Mouse (Mus musculus) stomach, embryonic 15.5 days (tissue): ENCODE results near the gene Setd3. TPM values are rescaled to one million over a fixed set of nuclear protein-coding genes. Genes with fewer than 3 reads are reported as not detected.
"Not testable (repeated sequence)": the region's sequence is repeated elsewhere in the genome, so short reads cannot be mapped to it uniquely, and the experiment has no call there.

Source experiments
- ATAC-seq: fragments of 200-750 bp; cut with Nextera tagmentation; 2 replicates; pipeline ENCODE4 v1.8.0; 2017; ENCODE audit warnings: low read depth, moderate number of reproducible peaks, moderate TSS enrichment; ENCODE audit not compliant: insufficient read depth, low FRiP score
- H3K27ac ChIP-seq: fragments of 300-500 bp; sonication (generic); 2 replicates; pipeline ENCODE4 v1.5.1; 2015; ENCODE audit warnings: mild to moderate bottlenecking, inconsistent platforms
- H3K27me3 ChIP-seq: fragments of 300-500 bp; sonication (generic); replicated peaks from 2 replicates; pipeline ENCODE4 v1.6.1; 2015; ENCODE audit warnings: inconsistent platforms
- H3K36me3 ChIP-seq: fragments of 300-500 bp; sonication (generic); 2 replicates; pipeline ENCODE4 v1.6.1; 2015; ENCODE audit warnings: inconsistent platforms
- H3K4me1 ChIP-seq: fragments of 300-500 bp; sonication (generic); 2 replicates; pipeline ENCODE4 v1.6.1; 2015; ENCODE audit warnings: inconsistent platforms
- H3K4me2 ChIP-seq: fragments of 300-500 bp; sonication (generic); 2 replicates; pipeline ENCODE4 v1.6.1; 2015; ENCODE audit warnings: mild to moderate bottlenecking, inconsistent platforms
- H3K4me3 ChIP-seq: fragments of 300-500 bp; sonication (generic); replicated peaks from 2 replicates; pipeline ENCODE4 v1.5.1; 2015; ENCODE audit warnings: inconsistent platforms
- H3K9ac ChIP-seq: fragments of 300-500 bp; sonication (generic); 2 replicates; pipeline ENCODE4 v1.6.1; 2015; ENCODE audit warnings: inconsistent platforms
- H3K9me3 ChIP-seq: fragments of 300-500 bp; sonication (generic); 2 replicates; pipeline ENCODE4 v1.6.1; 2016; ENCODE audit warnings: inconsistent platforms
- WGBS: fragments of 180-500 bp; shearing (Covaris S2); methylation state at CpG from one replicate; pipeline ENCODE4 v1.1.7; 2015; 5-methylcytosine and 5-hydroxymethylcytosine counted together
- polyA plus RNA-seq: library from polyadenylated mRNA; unstranded; fragments of >200 nt; fragmentation: Nextera tagmentation; extraction: Ambion mirVana; gene quantifications from 2 replicates; pipeline ENCODE4 v1.2.1, GENCODE M21; 2015

The Setd3 gene
- polyA plus RNA-seq, 1 experiment from 2014 or later, result 87.1 TPM

DNA sequence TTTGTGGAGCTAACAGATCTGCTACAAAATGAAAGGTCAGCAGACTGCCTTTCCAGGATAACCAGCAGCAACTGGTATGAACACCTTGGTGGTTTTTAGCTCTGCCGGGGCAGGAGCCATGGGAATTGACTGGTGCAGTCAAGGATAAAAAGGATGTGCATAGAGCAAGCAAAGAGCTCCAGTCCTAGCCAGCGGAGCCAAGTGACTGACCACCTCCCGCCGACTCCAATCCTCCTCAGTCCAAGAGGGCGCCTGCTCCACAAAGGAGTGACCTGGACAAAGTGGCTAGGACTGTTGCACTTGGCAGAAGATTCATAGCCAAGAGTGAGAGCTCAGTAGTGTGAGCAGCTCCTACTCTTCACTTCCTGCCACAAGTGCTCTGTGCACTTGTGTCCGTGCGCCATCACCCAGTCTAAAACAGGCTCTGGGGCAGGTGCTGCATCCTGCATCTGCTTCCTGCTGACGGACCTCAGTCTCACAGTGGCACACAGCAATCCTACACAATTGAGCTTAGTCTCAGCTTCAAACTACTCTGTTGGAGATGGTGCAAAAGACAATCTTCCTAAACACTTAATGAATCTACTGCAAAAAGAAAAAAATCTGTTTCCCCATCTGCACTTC is 46.6 kb downstream of the Setd3 start:
- Histone ChIP-seq H3K9me3 (no peaks in the 10 kb centered on the region), H3K4me1 (no peaks in the 10 kb centered on the region), H3K36me3 (peaks cover 27% of the 10 kb centered on the region), H3K4me2 (no peak overlapping the region), H3K4me3 (no peak overlapping the region), H3K27ac (no peak overlapping the region), H3K9ac (no peak overlapping the region), H3K27me3 (no peaks in the 10 kb centered on the region)
- ATAC-seq, result no peak
- 89% methylated on average over 8 of the region's 8 CpGs for WGBS

DNA sequence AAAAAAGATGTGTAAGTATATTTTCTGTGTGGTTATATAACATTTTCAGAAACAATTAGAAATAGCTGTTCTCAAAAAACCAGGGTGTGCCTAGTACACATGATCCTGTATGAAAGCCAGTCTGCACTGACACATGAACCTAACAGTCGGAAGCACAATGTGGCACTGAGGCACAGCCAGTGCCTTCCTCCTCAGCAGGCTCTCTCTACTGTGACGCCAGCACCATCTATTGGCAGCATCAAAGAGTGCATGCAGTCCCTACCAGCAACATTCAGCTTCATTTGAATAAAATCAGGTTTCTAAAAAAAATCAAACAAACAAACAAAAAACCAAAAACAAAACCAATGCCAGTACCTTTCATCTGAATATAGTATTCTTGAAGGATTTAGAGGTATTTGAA is 57.8 kb downstream of the Setd3 start:
- no peaks in the 10 kb centered on the region for H3K9me3 ChIP-seq
- H3K36me3 ChIP-seq, result peaks cover 4% of the 10 kb centered on the region; the same call in 1 of the 2 replicates
- H3K4me3 ChIP-seq, result no peak overlapping the region
- H3K4me2 ChIP-seq, result no peak overlapping the region
- WGBS, result 15% methylated on average over 2 of the region's 2 CpGs
- ATAC-seq, result no peak
- no peak overlapping the region for H3K27ac ChIP-seq
- H3K27me3 ChIP-seq, result no peaks in the 10 kb centered on the region
- H3K4me1 ChIP-seq, result no peaks in the 10 kb centered on the region
- H3K9ac ChIP-seq, result no peak overlapping the region

DNA sequence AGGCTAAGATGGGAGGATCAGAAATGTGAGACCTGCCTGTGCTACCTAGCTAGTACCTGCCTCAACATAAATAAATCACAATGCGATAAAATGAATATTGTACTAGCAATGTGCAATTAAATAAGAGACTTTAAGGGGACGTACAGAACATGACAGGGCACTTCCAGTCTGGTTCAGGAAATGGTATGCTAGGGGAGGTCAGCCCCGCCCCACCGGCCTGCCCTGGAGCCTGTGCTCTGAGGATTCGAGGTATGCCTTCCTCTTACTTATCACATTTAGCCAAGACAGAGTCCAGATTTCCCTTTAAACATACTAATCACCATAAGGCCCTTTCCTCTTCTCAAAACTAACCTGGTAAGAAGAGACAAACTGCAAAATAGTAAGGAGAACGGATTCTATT is 58.7 kb downstream of the Setd3 start:
- H3K4me2 ChIP-seq, result no peak overlapping the region
- no peaks in the 10 kb centered on the region for H3K27me3 ChIP-seq
- H3K9me3 ChIP-seq, result no peaks in the 10 kb centered on the region
- no peaks in the 10 kb centered on the region for H3K4me1 ChIP-seq
- ATAC-seq, result no peak
- H3K36me3 ChIP-seq, result peaks cover 4% of the 10 kb centered on the region; the same call in 1 of the 2 replicates
- no peak overlapping the region for H3K4me3 ChIP-seq
- no peak overlapping the region for H3K27ac ChIP-seq
- 66% methylated on average over 6 of the region's 6 CpGs for WGBS
- no peak overlapping the region for H3K9ac ChIP-seq

DNA sequence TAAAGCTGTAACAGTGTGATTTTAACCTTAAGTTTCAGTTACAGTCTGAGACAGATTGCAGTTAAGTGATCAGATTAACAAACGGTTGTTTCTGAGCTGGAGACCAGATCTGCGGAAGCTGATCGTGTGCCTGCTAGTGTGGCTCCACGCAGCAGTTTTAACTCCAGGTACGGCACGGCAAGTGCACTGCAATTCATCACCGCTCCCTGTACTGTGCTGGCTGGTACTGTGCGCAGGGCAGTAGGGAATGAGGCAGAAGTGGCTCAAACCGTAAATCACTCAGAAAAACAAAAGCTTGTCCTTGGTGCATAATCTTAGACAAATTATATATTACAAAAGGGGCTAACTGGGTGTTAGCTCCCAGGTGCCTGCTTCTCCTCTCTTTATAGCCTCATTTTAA is 59.2 kb downstream of the Setd3 start:
- Histone ChIP-seq H3K27me3 (no peaks in the 10 kb centered on the region), H3K36me3 (0 out of 2 replicates have a peak, but pooled peaks cover under 1% of the 10 kb centered on the region), H3K4me2 (no peak overlapping the region), H3K9me3 (no peaks in the 10 kb centered on the region), H3K27ac (no peak overlapping the region), H3K9ac (no peak overlapping the region), H3K4me3 (no peak overlapping the region), H3K4me1 (no peaks in the 10 kb centered on the region)
- 47% methylated on average over 9 of the region's 9 CpGs for WGBS
- ATAC-seq, result no peak

DNA sequence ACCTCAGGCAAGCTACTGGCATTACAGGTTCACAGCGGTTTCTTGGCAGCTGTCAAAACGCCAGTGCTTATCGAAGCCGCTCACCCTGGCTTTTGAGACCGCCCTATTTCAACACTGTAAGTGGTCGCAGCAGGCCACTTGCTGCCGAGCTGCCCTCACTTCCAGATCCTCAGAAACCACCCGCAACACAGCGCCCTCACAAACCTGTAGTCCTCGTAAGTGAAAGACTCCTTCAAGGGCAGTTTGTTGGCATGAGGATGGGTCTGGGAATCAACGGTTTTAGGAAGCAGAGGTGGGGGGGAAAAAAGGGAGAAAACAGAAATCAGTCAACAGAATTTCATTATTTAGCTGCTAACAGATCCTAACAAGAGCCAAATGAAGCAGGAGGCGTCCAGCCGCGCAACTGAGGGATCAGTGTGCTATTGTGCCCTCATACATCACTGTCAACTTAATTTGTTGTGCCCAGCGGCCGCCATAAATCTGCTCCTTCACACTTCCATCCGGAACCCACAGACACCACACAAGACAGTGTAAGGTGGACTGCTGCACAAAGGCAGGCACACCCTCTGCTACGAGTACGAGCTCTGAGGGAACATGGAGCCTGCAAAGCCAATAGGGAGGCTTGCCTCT is 60.1 kb downstream of the Setd3 start:
- no peaks in the 10 kb centered on the region for H3K36me3 ChIP-seq
- no peaks in the 10 kb centered on the region for H3K9me3 ChIP-seq
- no peak overlapping the region for H3K4me2 ChIP-seq
- 62% methylated on average over 19 of the region's 19 CpGs for WGBS
- ATAC-seq, result no peak
- H3K27me3 ChIP-seq, result no peaks in the 10 kb centered on the region
- H3K4me1 ChIP-seq, result no peaks in the 10 kb centered on the region
- H3K27ac ChIP-seq, result no peak overlapping the region
- H3K4me3 ChIP-seq, result no peak overlapping the region
- H3K9ac ChIP-seq, result no peak overlapping the region

DNA sequence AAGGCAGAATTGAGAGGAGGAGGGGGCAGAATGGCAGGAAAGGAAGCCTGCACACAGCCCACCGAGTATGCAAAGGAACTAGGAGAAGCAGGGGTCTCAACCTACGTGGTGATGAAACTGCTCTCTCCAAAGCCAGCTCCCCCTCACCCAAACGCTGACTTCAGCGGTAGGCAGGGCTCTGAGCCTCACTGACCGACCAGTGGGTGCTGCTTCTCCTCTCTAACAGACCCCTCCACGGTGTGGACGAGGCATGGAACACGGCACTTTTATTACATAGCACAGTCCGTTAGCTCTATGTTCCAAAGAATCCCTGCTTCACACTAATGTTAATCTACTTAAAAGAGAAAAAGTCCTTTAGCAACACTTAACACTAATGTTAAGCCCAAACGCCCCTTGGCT is 60.6 kb downstream of the Setd3 start:
- WGBS, result 73% methylated on average over 10 of the region's 10 CpGs
- no peak overlapping the region for H3K9ac ChIP-seq
- no peak overlapping the region for H3K27ac ChIP-seq
- ATAC-seq, result no peak
- no peaks in the 10 kb centered on the region for H3K9me3 ChIP-seq
- H3K27me3 ChIP-seq, result no peaks in the 10 kb centered on the region
- 0 out of 2 replicates have a peak, but pooled peaks cover under 1% of the 10 kb centered on the region for H3K36me3 ChIP-seq
- H3K4me3 ChIP-seq, result no peak overlapping the region
- no peaks in the 10 kb centered on the region for H3K4me1 ChIP-seq
- no peak overlapping the region for H3K4me2 ChIP-seq

DNA sequence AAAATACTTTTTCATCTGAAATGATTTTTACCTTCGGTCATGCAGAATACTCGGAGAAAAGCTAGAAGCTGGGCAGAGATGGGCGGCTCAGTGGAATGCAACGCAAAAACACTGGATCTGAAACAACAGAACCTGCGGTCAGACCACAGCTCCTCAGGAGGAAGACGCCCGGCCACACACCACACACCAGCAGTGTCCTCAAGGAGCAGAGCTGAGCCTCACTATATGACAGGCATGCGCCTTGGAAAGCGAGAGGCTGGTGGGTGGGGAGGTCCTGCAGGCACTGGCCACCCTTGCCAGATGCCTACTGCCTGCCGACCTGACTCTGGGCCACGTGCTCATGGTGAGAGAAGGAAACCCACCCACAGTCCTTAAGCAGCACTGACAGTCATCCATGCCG is 67.9 kb downstream of the Setd3 start:
- no peak overlapping the region for H3K27ac ChIP-seq
- no peaks in the 10 kb centered on the region for H3K27me3 ChIP-seq
- no peak for ATAC-seq
- H3K9ac ChIP-seq, result no peak overlapping the region
- no peak overlapping the region for H3K4me2 ChIP-seq
- no peaks in the 10 kb centered on the region for H3K4me1 ChIP-seq
- no peak overlapping the region for H3K4me3 ChIP-seq
- H3K9me3 ChIP-seq, result no peaks in the 10 kb centered on the region
- WGBS, result 78% methylated on average over 12 of the region's 12 CpGs
- H3K36me3 ChIP-seq, result peaks cover 6% of the 10 kb centered on the region; the same call in 1 of the 2 replicates

DNA sequence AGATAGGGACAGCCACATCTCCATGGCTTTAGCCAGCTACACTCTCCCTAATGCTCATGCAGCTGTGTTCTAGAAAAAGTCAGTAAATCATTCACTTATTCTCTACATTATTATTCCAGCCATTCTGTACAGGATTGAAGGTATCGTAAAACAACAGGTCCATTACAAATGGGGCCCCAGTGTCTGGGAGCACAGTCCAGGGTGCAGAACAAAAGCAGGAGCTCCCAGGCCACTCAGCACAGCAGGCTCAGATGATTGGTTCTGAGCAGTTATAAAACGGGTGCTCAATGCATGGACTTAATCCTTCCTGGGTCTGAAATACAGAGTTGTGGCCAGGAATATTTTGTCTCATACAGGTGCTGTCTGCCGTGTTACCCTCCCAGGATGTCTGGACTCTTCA is 68.4 kb downstream of the Setd3 start:
- Histone ChIP-seq H3K4me2 (no peak overlapping the region), H3K36me3 (peaks cover 6% of the 10 kb centered on the region; the same call in 1 of the 2 replicates), H3K4me1 (no peaks in the 10 kb centered on the region), H3K27ac (no peak overlapping the region), H3K27me3 (no peaks in the 10 kb centered on the region), H3K9me3 (no peaks in the 10 kb centered on the region), H3K4me3 (no peak overlapping the region), H3K9ac (no peak overlapping the region)
- WGBS, result 74% methylated on average over 3 of the region's 3 CpGs
- peak; percentile 35; the same call in 1 of the 2 replicates for ATAC-seq

DNA sequence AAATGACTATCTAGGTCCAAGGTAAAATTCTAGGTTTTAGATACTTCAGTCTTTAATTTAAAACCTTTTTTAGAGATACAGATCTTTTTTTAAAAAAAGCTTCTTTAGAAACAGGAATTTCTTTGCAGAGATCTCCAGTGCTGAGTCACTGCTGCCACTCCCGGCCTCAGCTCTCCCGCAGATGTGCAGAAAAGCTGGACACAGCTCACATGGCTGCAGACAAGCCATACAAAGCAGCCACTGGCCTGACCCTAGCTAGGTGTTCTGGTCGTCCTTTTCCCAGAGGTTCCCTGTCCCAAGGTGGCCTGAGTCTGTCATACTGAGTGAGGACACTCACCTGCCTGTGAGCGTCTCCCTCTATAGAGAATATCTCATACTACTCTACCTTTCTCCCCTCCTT is 69.4 kb downstream of the Setd3 start:
- no peak overlapping the region for H3K4me3 ChIP-seq
- no peaks in the 10 kb centered on the region for H3K4me1 ChIP-seq
- H3K36me3 ChIP-seq, result peaks cover 8% of the 10 kb centered on the region; the same call in 1 of the 2 replicates
- H3K27me3 ChIP-seq, result no peaks in the 10 kb centered on the region
- 56% methylated on average over 4 of the region's 4 CpGs for WGBS
- H3K9ac ChIP-seq, result no peak overlapping the region
- no peak overlapping the region for H3K4me2 ChIP-seq
- H3K9me3 ChIP-seq, result no peaks in the 10 kb centered on the region
- no peak for ATAC-seq
- H3K27ac ChIP-seq, result no peak overlapping the region

DNA sequence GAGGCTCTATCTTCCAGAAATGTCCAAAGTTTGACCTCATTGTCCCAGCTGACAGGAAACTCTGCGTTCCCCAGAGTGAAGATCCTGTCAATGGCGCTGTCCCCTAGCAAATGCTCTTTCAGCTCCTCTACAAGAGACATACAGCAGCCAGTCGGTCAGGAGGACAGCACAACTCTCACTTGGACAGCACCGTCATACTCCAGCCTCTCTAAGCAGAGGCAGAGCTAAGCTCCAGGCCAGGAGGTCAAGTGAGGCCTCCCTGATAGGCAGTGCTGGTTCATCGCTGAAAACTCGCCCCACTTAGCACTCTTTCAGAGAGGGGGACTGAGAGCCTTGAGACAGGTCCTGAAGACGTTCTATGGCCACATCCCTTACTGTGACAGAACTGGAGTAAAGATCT is 70.5 kb downstream of the Setd3 start:
- H3K36me3 ChIP-seq, ATAC-seq, H3K9me3 ChIP-seq, H3K27me3 ChIP-seq, H3K4me2 ChIP-seq, H3K4me1 ChIP-seq, H3K27ac ChIP-seq, H3K4me3 ChIP-seq, H3K9ac ChIP-seq: not testable (repeated sequence)
- WGBS, result 73% methylated on average over 7 of the region's 7 CpGs

DNA sequence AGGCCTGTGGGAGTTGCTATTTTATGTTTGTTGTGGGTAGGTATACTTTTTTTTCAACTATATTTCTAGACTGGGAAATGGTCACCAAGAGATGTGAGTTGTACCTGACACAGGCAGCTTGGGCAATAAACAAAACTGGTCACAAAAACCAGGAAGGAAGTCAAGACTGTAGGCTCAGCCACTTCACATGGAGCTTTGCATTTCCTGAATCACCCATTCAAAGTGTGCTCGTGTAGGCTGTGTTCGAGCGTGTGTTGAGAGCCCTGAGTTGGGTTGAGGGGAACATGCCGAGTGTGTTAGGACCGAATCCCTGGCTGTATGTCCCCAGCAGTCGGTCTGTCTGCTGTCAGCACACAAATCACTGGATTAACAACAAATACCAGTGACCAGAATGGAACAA is 75.8 kb downstream of the Setd3 start:
- H3K4me3 ChIP-seq, result no peak overlapping the region
- 0 out of 2 replicates have a peak, but pooled peaks cover 2% of the 10 kb centered on the region for H3K36me3 ChIP-seq
- 59% methylated on average over 6 of the region's 6 CpGs for WGBS
- no peaks in the 10 kb centered on the region for H3K27me3 ChIP-seq
- H3K4me1 ChIP-seq, result no peaks in the 10 kb centered on the region
- no peak for ATAC-seq
- no peak overlapping the region for H3K4me2 ChIP-seq
- no peak overlapping the region for H3K9ac ChIP-seq
- H3K9me3 ChIP-seq, result no peaks in the 10 kb centered on the region
- H3K27ac ChIP-seq, result no peak overlapping the region

DNA sequence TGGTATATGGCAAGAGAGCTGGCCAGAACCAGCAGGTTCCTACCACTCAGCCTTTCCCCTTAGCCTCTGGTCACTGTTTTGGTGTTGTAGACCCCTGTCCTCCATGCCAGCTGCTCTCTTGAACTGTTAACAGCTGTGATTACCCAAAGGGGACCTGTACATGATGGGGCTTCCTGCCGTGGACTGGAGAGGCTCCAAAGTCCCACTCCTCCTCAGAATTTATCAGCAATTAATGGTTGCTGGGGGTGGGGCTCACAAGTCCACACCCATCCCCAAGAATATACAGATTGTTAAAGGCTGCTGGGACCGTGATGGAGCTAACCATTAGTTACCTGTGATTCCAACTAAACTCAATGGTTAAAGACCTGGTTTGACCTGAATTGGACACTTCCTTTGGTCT is 77.0 kb downstream of the Setd3 start:
- Histone ChIP-seq H3K4me3 (no peak overlapping the region), H3K36me3 (0 out of 2 replicates have a peak, but pooled peaks cover 2% of the 10 kb centered on the region), H3K9ac (no peak overlapping the region), H3K9me3 (no peaks in the 10 kb centered on the region), H3K4me1 (no peaks in the 10 kb centered on the region), H3K27ac (no peak overlapping the region), H3K27me3 (no peaks in the 10 kb centered on the region), H3K4me2 (no peak overlapping the region)
- WGBS, result 54% methylated on average over 2 of the region's 2 CpGs
- no peak for ATAC-seq
